Mouse (Mus musculus) left cerebral cortex, adult 2 months (tissue): ENCODE data around the gene Tiam1. TPM values are rescaled to one million over a fixed set of nuclear protein-coding genes. Genes with fewer than 3 reads are reported as not detected.

Source experiments
- DNase-seq, 2 experiments: peaks; one replicate each; pipeline ENCODE4 v3.0.0; 2021 to 2022; ENCODE audit warnings: low spot score in 2 of 2, mixed read lengths in 1 of 2; ENCODE audit errors: extremely low spot score in 1 of 2
- H3K27ac ChIP-seq: fragments of 200-600 bp; 2 replicates; pipeline ENCODE4 v1.8.1; 2022
- H3K4me3 ChIP-seq: fragments of 200-600 bp; 2 replicates; pipeline ENCODE4 v1.8.1; 2022
- CTCF ChIP-seq: fragments of 200-600 bp; IDR thresholded peaks from 2 replicates; pipeline ENCODE4 v1.8.1; 2022; ENCODE audit warnings: antibody characterized with exemption, mild to moderate bottlenecking, moderate library complexity
- intact Hi-C: fragments of 180-260 bp; cut with DNase I; formaldehyde crosslinking; loops from one replicate; pipeline ENCODE4 v1.15.1; 2025
- total RNA-seq, 2 experiments: library from RNA; stranded (reverse); gene quantifications; 2 replicates each; pipeline ENCODE4 v1.2.3; 2021

Tiam1 gene
- total RNA-seq, 2 experiments from 2014 or later = 107 to 120 TPM

DNA sequence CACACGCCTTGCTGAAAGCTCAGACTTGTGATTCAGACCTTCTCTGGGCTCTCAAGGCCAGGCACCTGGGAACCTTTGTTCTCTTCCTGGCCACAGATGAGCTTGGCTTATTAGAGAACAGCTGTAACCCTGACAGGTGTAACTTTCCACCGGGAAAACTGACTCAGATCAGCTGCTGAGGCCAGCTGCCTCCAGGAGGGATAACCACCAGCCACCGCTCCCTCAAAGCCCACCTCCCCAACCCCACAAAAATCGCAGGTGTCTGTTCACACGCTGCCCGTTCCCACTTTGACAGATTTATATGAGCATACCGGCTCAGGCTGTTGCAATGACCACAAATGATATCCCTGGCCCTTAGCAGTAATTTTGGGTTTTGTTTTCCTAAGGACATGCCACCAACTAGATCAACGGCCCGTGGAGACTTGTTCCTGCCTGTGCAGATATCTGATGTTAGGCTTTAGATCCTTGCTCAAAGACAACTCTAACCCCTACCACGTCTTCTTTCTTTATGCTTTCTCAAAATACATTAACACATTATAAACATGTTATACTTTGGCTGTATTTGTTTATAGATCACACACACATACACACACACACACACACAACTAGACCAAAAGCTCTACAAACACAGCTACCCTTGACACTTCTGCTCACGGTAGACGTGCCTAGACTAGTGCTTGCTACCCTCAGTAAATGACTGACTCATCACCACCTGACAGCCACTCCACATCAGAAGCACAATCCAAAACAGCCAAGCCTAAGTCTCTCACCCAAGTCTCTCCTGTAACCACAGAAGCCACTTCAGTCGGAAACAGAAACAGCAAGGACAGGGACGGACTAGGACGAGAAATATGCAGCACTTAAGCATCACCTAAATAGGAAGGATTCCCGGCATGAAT, 169.5 kb downstream of the Tiam1 start:
- intact Hi-C loops = no loop called here
- H3K4me3 ChIP-seq = no peak overlapping the region
- H3K27ac ChIP-seq = no peak overlapping the region
- DNase-seq = no peak
- no peak for TF ChIP-seq CTCF

DNA sequence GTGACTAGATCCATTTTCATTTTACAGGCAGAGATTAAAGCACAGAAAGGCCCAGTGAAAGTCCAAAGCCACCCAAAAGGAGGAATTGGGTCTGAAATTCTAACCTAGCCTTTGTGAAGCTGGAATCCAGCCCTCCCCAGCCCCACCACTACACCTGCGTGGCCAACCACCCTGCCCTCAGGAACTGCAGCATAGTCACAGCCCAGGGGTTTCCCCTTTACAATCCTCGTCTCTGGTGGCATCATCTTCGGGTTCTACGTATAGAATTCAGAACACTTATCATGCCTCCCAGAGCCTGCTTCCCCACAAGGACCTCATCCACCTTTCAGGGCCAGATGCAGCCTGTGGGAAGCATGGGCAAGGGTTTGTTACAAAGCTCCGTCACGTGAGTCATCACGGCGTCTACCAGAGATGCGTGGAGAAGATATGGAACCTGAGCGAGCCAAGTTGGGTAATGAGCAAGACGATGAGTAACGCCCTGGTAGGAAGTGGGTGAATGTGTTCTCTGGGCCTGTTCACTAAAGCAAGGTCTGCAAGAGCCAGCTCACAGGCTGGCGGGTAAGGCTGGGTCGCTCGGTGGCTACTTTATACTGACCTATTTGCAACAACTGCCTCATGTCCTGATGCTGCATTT, 170.6 kb downstream of the Tiam1 start:
- Histone ChIP-seq H3K27ac (no peak overlapping the region), H3K4me3 (no peak overlapping the region)
- peak in 1 of 2 experiments; percentile 49 for DNase-seq
- no peak for TF ChIP-seq CTCF
- intact Hi-C loops = no loop called here

DNA sequence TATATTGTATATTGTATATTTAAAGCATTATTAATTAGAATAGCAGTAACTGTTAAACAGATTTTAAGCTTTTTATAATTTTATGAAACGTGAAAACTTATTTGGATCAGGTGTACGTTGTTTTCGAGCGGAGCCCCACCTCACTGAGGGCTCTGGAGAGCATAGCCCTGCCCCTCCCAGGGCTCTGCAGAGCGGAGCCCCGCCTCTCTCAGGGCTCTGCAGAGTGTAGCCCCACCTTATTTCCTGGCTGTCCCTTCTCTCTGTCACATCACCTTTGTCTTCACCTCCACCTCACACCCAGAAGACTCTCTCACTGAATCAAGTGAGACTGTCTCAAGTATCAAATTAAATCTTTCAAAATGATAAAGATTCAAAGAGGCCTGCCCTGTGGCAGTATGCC, 171.6 kb downstream of the Tiam1 start:
- Histone ChIP-seq H3K4me3 (no peak overlapping the region), H3K27ac (no peak overlapping the region)
- no peak for DNase-seq
- intact Hi-C loops = no loop called here
- no peak for TF ChIP-seq CTCF

DNA sequence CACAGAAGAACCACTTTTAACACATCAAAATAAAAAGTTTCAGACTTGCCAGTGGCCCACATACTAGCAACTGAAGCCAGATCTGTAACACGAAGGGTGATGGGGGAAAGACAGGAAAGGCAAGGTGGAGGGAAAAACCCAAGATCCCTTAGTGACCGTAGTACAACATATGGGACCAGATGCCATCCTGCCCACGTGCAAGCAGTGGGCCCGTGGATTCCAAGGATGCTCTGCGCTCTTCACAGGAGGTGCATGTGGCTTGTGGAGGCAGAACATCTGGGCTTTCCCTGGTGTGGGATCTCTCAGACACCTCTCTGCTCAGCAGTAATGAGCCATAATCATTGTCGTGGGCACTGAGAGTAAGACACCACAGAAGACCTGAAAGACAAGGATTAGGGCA, 175.5 kb downstream of the Tiam1 start:
- Histone ChIP-seq H3K4me3 (no peak overlapping the region), H3K27ac (no peak overlapping the region)
- DNase-seq = peak in 1 of 2 experiments; percentile 54
- no peak for TF ChIP-seq CTCF
- intact Hi-C loops = no loop called here

GRCm38 (mm10) chr16:89962876-89963275, 180.7 kb downstream of the Tiam1 start:
- Histone ChIP-seq H3K4me3 (no peak overlapping the region), H3K27ac (no peak overlapping the region)
- DNase-seq = no peak
- TF ChIP-seq CTCF = no peak
- intact Hi-C loops = no loop called here

- no peak for DNase-seq
- H3K4me3 ChIP-seq = peak overlapping the region; percentile 16; the same call in 1 of the 2 replicates
- no peak overlapping the region for H3K27ac ChIP-seq
- no peak for TF ChIP-seq CTCF
- intact Hi-C loops = loop anchor here (2.0 kb wide), 2 partner anchors 62 to 126 kb away; no protein-coding TSS in a partner anchor
These were observed 182.7 kb downstream of the Tiam1 start for GRCm38 (mm10) chr16:89960904-89961303.

DNA sequence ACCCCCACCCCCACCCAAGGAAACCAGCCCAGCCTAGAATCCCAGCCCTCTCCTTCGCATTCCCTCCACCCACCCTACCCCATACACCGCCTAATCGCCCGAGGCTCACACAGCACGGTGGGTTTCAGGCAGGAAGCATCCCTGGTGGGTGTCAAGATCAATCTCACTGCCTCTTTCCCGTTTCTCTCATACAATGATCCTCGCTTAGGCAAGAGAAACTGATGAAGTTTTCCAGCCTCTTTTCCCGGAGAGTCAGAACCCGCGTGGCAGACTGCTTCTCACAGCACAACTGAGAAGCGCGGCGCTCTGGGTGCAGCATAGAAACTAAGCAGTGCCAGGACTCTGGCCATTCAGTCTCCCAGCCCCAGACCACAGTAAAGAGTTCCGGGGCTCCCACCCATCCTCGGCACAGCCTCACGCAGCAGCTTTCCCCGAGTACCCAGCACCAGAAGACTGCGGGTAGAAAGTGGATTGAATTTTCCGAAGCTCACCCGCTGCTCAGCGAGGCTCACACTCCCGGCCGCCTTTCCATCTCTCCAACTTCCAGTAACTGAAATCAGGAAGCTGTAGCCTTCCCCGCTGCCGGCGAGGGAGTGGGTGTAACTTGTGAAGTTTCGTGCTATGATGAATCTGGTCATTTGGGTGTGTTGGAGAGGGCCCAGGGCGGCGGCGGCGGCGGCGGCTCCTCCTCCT, 183.2 kb downstream of the Tiam1 start:
- DNase-seq = peak; percentile 74 to 75
- peak overlapping the region; percentile 49 for H3K4me3 ChIP-seq
- intact Hi-C loops = loop anchor here (2.0 kb wide), 2 partner anchors 62 to 126 kb away; no protein-coding TSS in a partner anchor
- peak overlapping the region; percentile 57 for H3K27ac ChIP-seq
- TF ChIP-seq CTCF = no peak

DNA sequence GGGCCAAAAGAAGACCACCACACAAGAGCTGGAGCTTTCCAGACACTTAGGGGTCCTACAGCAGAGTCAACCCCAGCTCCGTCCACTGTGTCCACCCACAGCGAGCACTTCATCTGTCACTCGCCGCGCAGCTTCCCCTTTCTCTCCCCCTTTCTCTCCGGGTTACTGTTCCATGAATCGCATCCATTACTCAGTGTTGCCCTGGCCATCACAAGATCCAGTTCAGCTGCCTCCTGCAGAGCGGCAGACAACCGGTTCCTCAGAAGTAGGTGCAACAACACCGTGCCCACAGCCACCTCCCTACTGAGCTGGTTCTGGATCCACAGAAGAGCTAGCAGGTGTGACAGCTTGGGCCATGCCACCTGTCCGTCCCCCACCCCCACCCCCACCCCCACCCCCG, 184.6 kb downstream of the Tiam1 start:
- Histone ChIP-seq H3K4me3 (peak overlapping the region; percentile 28; the same call in 1 of the 2 replicates), H3K27ac (no peak overlapping the region)
- intact Hi-C loops = no loop called here
- no peak for DNase-seq
- TF ChIP-seq CTCF = no peak

- no peak overlapping the region for H3K4me3 ChIP-seq
- no peak for DNase-seq
- no peak for TF ChIP-seq CTCF
- intact Hi-C loops = no loop called here
- H3K27ac ChIP-seq = no peak overlapping the region
These were observed 185.5 kb downstream of the Tiam1 start for GRCm38 (mm10) chr16:89958030-89958429.

- Histone ChIP-seq H3K27ac (no peak overlapping the region), H3K4me3 (no peak overlapping the region)
- DNase-seq = no peak
- intact Hi-C loops = loop anchor here (5.0 kb wide), 1 partner anchor 107 kb away; no protein-coding TSS in a partner anchor
- TF ChIP-seq CTCF = no peak
These were observed 189.0 kb downstream of the Tiam1 start for GRCm38 (mm10) chr16:89954525-89954924.

- intact Hi-C loops = loop anchor here (5.0 kb wide), 1 partner anchor 107 kb away; no protein-coding TSS in a partner anchor
- no peak for TF ChIP-seq CTCF
- Histone ChIP-seq H3K27ac (no peak overlapping the region), H3K4me3 (no peak overlapping the region)
- no peak for DNase-seq
These were observed 189.5 kb downstream of the Tiam1 start for GRCm38 (mm10) chr16:89954114-89954513.
